Mouse (Mus musculus): Measurements from ENCODE around the gene Pik3r6. TPM values are rescaled to one million over a fixed set of nuclear protein-coding genes. Genes with fewer than 3 reads are reported as not detected.

Gene Pik3r6
- total RNA-seq, 2 experiments from 2014 or later, result 3.0 to 3.1 TPM

- no peak for DNase-seq
These were observed 33.2 kb downstream of the Pik3r6 start for GRCm38 (mm10) chr11:68536026-68536425.

- DNase-seq, result no peak
These were observed 33.6 kb downstream of the Pik3r6 start for GRCm38 (mm10) chr11:68536465-68536864.

GRCm38 (mm10) chr11:68539621-68540020 lies 36.8 kb downstream of the Pik3r6 start:
- DNase-seq, result no peak

DNA sequence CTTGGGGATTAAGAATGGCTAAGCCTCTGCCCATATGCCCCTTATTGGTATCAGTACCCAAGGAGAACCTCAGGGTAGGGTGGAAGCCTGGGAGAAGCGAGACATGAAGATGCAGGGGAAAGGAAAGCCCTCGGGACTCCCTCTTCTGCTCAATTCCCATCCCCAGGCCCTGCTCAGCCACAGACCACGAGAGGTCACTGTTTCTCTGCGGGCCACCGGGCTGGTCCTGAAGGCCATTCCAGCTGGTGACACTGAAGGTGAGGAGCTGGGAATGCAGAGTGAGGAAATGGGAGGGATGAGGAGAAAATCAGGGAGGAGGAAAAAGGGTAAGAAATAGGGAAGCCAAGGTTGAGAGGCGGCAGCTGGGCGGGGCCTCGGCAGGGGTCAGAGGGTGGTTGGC lies 41.7 kb downstream of the Pik3r6 start:
- no peak for DNase-seq

- DNase-seq, result no peak
These were observed 42.4 kb downstream of the Pik3r6 start for GRCm38 (mm10) chr11:68545172-68545571.

GRCm38 (mm10) chr11:68545682-68546222 lies 42.9 kb downstream of the Pik3r6 start:
- DNase-seq, result no peak

DNA sequence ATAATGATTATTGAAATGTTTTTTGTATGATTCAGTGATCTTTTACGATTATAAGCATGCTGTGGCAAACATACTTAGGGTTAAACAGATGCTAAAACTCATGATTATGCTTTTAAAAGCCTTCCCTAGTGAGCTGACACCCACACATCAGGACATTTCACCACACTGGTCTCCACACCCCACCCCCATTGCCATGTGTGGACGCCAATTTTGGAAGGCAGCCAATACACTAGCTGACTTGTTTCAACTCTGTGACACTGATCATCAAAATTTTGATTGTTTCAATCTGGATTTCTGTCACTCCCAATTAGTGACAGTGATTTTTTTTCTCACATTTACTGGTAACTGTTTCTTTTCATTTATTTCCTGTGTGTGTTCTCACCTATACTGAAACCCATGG lies 44.7 kb downstream of the Pik3r6 start:
- DNase-seq, result no peak

- no peak for DNase-seq
These were observed 46.8 kb downstream of the Pik3r6 start for GRCm38 (mm10) chr11:68549597-68549996.

DNA sequence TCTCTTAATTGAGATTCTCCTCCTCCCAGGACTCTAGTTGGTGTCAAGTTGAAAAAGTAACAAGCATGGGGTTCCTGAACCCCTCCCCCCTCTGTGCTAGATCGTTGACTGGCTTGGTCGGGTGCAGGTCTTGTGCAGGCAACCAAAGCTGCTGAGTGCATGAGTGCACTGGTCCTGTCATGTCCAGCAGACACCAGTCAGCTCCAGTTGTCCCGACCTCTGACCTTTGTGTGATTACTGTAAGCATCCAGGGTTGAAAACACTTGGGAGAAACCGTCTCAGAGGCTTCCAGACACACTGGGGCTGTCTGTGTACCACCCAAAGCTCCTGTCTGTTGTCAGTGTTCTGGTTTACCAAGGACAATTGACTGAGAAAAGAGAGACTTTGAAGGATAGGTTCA lies 47.5 kb downstream of the Pik3r6 start:
- no peak for DNase-seq

DNA sequence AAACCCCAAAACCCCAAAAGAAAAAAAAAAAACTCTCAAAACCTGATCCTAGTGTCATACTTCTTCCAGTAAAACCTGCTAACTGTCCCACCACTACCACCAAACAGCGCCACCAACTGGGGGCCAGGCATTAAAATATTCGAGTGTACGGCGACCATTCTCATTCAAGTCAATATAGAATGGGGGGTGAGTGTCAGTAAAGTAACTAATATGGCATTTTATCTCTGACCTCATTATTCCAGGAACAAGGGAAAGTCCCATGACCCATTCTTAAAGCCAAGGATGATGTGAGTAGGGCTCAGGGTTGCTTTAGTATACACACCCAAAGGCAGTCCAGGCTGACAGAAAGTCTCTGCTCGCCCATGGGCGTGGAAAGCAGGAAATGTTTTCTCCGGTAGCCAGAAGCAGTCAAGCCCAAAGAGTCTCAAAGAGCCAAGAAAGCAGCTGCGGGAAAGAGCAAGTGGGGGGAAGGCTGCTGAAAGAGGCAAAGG lies 51.2 kb downstream of the Pik3r6 start:
- peak; percentile 59 for DNase-seq

GRCm38 (mm10) chr11:68555918-68556584 lies 53.2 kb downstream of the Pik3r6 start, which contains the start of gene Mfsd6l:
Mfsd6l (plus strand) TSS chr11:68556186.
- DNase-seq, result no peak

GRCm38 (mm10) chr11:68559546-68559945 lies 56.7 kb downstream of the Pik3r6 start:
- no peak for DNase-seq

DNA sequence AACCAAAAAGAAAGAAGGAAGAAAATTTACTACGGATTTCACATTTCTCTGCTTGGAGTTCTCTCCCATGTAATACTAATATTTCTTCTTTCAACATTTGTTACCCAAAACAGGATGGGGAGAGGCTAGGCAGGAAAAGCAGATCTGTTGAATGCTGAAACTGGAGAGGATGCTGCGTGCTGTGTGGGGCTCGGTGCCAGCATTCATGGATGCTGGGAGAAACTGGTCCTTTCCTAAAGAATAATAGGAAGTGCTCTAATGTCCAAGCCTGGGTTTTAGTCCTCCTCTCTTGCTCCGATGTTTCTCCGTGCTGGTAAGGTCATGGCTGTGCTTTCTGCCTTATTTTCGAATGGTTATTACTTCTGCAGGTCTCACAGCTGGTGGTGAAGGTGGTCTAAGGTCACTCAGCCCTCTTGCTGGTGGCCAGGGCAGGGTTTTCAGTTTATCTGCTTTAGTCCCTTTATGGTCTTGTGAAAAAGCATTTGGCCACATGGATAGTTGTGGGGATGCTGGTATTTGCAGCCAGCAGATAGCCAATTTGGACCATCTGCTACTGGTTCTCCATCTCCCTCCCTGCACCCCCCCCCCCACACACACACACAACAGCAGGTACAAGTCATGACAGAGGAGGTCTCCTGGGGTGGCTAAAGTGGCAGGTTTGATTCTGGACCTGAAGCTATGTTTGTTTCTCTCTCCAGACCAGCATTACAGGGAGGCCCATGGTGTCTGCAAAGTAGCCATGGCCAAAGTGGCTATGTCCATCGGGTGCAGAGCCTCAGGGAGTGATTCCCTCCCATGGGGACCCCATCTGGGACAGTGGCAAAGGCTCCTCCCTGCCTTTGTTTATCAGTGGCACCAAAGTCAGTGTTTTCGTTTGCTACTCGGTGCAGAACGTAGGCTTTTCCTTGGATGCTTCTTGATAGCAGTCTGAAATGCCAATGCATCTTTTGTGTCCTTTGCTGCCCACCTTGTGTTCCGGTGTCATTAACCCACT lies 59.4 kb downstream of the Pik3r6 start:
- DNase-seq, result no peak

- DNase-seq, result no peak
These were observed 61.7 kb downstream of the Pik3r6 start for GRCm38 (mm10) chr11:68564356-68565031.

DNA sequence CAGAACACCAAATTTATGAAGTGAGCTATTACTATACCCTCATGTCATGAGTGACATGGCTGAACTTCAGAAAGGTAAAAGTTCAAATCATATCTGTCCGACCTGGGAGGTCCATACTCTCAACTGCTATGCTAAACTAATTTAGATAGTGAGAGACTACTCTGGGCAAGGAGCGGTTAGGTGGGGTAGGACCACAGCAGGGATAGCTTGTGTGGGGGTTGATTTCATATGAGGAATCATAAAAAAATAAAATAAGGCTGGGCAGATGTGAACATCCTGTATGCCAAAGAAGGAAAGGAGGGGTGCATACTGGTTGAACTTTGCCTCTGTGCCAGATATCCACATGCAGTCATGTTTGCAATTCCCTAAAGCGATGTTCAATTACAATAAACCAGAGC lies 62.2 kb downstream of the Pik3r6 start:
- DNase-seq, result no peak

- peak; percentile 77 for DNase-seq
These were observed 63.7 kb downstream of the Pik3r6 start for GRCm38 (mm10) chr11:68566447-68567059.

GRCm38 (mm10) chr11:68570861-68571260 lies 68.0 kb downstream of the Pik3r6 start:
- no peak for DNase-seq

DNA sequence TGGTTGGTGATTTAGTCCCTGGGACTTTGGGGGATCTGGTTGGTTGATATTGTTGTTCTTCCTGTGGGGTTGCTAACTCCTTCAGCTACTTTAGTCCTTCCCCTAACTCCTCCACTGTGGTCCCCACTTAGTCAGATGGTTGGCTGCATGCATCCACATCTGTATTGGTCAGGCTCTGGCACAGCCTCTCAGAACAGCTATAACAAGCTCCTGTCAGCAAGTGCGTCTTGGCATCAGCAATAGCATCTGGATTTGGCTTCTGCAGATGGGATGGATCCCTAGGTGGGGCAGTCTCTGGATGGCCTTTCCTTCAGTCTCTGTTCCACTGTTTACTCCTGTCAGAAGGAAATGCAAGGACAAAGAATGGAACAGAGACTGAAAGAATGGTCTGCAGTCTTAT lies 74.3 kb downstream of the Pik3r6 start:
- no peak for DNase-seq

DNA sequence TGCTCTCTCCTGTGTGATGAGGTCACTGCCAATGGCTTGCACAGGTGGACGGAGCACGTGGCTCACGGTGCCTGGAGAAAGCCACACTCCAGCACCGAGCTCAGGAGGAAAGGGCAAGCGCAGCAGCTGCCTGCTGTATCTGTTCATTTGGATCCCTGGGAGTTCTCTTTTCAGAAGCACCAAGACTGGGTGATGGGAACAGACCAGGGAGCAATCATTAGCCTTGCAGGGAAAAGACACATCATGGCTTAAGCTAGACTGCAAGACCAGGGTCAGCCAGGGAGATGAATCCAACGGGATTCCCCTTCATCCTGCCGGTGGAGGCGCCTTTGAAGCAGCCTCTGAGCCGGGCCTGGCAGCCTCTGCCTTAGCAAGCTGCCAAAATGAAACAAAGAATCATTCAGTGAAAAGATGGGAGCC lies 76.7 kb downstream of the Pik3r6 start:
- DNase-seq, result peak; percentile 38

DNA sequence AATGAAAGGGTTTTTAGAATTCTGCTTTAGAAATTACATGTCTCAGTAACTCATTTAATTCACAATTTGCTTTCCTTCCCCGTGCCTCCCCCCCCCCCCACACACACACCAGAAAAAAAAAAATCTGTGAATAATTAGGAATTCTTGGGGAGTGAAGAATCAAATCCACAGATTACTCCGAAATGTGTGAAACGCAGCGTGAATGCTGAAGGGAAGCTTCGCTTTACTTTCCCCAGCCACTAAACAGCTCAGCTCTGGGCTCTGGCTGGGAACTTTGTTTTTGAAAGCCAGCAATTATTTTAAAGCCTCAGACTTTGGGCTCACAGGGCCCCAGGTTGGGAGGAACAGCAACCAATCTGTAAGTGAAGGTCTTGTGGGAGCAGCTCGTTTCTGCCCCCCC lies 77.7 kb downstream of the Pik3r6 start:
- DNase-seq, result no peak

DNA sequence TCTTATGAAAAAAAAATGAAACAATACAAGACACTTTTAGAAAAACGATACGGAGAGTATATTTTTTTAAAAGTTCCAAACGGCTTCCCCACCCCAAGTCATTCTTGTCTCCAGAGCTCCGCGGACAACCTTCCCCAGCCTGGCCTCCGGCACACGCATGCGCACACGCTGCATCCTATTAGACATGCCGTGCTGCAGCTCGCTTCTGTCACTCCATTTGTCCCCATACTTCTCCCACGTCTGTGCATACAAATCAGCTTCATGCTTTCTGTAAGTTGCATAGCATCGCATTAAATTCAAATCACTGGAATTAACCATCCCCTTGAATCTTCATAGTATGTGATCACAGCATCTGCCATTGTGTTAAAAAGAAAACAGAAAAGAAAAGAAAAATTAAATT lies 80.4 kb downstream of the Pik3r6 start:
- DNase-seq, result no peak
